Mouse (Mus musculus) left cerebral cortex, adult 6 months (tissue): ENCODE measurements around the gene Rps19bp1. TPM values are rescaled to one million over a fixed set of nuclear protein-coding genes. Genes with fewer than 3 reads are reported as not detected.

Experiments used
- long read RNA-seq, 2 experiments: library from polyadenylated mRNA; unstranded; transcript quantifications; one replicate each; pipeline ENCODE4 v2.0.0; 2019 to 2020
- polyA plus RNA-seq: library from polyadenylated mRNA; unstranded; fragments of <200 nt; fragmentation: Nextera tagmentation; gene quantifications from 2 replicates; pipeline ENCODE4 v1.2.3, GENCODE M21; 2021

Gene Rps19bp1
- 104 and 108 TPM in 2 replicates for polyA plus RNA-seq
- long read RNA-seq, experiment 1, transcript Rps19bp1-201 (4 exons, 838 nt): major isoform, 11 of 19 reads
- long read RNA-seq, experiment 1, partial matches to known transcripts: 4 of 19 reads
- long read RNA-seq, experiment 1, other reads (novel, unspliced or antisense): 1 of 19 reads
- long read RNA-seq, experiment 2, transcript Rps19bp1-201 (4 exons, 838 nt): major isoform, 90 of 112 reads
- long read RNA-seq, experiment 2, transcript Rps19bp1-202 (3 exons, 465 nt): minor isoform, 12 of 112 reads
- long read RNA-seq, experiment 2, partial matches to known transcripts: 8 of 112 reads
- long read RNA-seq, experiment 2, other reads (novel, unspliced or antisense): 2 of 112 reads

GRCm38 (mm10) chr15:80263610-80264575 is at the start of gene Rps19bp1:
TSS of gene Rps19bp1 (minus strand) at chr15:80264315.

GRCm38 (mm10) chr15:80286851-80287415 is 22.8 kb upstream of the Rps19bp1 start, which contains the start of gene Cacna1i:
TSS of gene Cacna1i (plus strand) at chr15:80287238.

GRCm38 (mm10) chr15:80254847-80255645 is 9.1 kb downstream of the Rps19bp1 start, which contains the start of gene Atf4:
TSS of gene Atf4 (plus strand) at chr15:80255184.

GRCm38 (mm10) chr15:80235535-80235934 is 28.6 kb downstream of the Rps19bp1 start, which contains the start of gene AC140267.1:
TSS of gene AC140267.1 (plus strand) at chr15:80235835.

GRCm38 (mm10) chr15:80233733-80234509 is 30.2 kb downstream of the Rps19bp1 start, which contains the start of gene Mief1:
TSS of gene Mief1 (plus strand) at chr15:80234018.

Other genes starting within 250 kb of the Rps19bp1 start
- gene Pdgfb, start 249.3 kb downstream of the Rps19bp1 start, polyA plus RNA-seq: 7.8 and 11.7 TPM in 2 replicates
- gene Syngr1, start 173.0 kb downstream of the Rps19bp1 start, polyA plus RNA-seq: 126 and 202 TPM in 2 replicates
- gene Rpl3, start 172.4 kb downstream of the Rps19bp1 start, polyA plus RNA-seq: 1,493 and 2,101 TPM in 2 replicates
- gene Tab1, start 131.2 kb downstream of the Rps19bp1 start, polyA plus RNA-seq: 13.0 and 16.6 TPM in 2 replicates
- 14.3 and 15.9 TPM in 2 replicates for gene Mgat3, start 90.6 kb downstream of the Rps19bp1 start, polyA plus RNA-seq
- gene Mief1, start 30.3 kb downstream of the Rps19bp1 start, polyA plus RNA-seq: 10.7 and 13.6 TPM in 2 replicates
- gene AC140267.1, start 28.5 kb downstream of the Rps19bp1 start, polyA plus RNA-seq: not detected in 2 replicates
- 85.3 and 101 TPM in 2 replicates for gene Atf4, start 9.1 kb downstream of the Rps19bp1 start, polyA plus RNA-seq
- gene Cacna1i, start 22.9 kb upstream of the Rps19bp1 start, polyA plus RNA-seq: 2.2 and 2.9 TPM in 2 replicates